Mouse (Mus musculus) CH12.LX (cell line): ENCODE data around the gene Rdm1.

Source experiments
- POLR2A ChIP-seq: IDR thresholded peaks from 2 replicates; pipeline ENCODE4 v1.6.1; 2011; ENCODE audit warnings: low read depth, mild to moderate bottlenecking, improper control_type of control experiment, low read length
- SIN3A ChIP-seq: IDR thresholded peaks from 2 replicates; pipeline ENCODE4 v1.6.1; 2012; ENCODE audit warnings: low read length, improper control_type of control experiment, inconsistent platforms

DNA sequence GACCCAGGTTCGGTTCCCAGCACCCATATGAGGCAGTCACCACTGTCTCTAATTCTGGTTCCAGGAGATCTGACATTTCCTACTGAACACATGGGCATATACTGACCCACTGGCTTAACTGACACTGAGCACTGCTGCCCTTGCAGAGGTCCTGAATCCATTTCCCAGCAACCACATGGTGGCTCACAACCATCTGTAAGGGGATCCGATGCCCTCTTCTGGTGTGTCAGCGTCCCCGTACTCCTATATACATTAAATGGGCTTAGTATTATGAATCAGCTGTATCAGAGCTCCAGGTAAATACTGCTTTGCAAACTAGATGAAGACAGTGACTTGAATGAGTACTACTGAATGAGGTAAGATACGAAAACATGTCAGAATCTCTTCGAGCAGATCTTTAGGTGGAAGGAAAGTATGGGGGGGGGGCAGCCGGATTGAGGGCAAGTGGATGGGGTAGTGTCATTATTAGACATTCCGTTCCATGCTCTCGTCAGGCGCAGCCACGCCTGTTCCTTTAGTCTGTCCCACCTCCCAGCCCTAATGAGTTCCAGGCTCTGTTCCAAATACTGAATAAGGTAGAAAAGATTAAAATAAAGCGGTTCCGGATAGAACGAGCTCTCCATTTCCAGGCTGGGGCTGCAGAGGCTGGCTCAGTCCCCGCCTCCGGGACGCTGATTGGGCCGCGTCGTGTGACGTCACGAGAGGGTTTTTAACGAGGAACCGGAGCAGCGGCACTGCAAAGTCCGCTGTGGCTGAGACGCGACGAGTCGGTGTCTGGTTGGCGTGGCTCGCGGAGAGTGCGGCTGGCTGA, 38.0 kb downstream of the Rdm1 start, which contains the start of gene Arl4d:
- peak; percentile 100 for TF ChIP-seq POLR2A
- no peak for TF ChIP-seq SIN3A
